Mouse (Mus musculus) right cerebral cortex, postnatal 25 days (tissue): ENCODE data around the gene Med22.

Experiments
- DNase-seq: peaks from one replicate; pipeline ENCODE4 v3.0.0; 2022

Gene Med22

GRCm38 (mm10) chr2:26910124-26910993, at the start of gene Med22, which contains the start of gene Rpl7a:
Med22 (minus strand) TSS chr2:26910677.
Rpl7a (plus strand) TSS chr2:26910764.
- peak; percentile 99 for DNase-seq

DNA sequence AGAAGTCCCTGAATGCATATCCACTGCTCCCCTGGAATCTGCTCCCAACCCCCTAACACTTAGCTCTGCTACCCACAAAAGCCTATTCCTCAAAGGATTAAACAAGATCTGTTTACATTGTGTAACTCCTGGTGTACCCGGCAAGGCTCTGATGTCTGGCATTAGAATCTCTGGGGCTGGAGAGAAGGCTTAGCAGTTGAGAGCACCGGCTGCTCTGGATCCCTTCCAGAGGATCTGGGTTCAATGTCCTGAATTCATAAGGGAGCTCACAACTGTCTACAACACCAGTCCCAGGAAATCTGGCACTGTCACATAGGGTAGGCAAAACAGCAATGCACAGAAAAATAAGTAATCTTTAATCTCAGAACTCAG, 47.0 kb upstream of the Med22 start:
- DNase-seq = no peak

DNA sequence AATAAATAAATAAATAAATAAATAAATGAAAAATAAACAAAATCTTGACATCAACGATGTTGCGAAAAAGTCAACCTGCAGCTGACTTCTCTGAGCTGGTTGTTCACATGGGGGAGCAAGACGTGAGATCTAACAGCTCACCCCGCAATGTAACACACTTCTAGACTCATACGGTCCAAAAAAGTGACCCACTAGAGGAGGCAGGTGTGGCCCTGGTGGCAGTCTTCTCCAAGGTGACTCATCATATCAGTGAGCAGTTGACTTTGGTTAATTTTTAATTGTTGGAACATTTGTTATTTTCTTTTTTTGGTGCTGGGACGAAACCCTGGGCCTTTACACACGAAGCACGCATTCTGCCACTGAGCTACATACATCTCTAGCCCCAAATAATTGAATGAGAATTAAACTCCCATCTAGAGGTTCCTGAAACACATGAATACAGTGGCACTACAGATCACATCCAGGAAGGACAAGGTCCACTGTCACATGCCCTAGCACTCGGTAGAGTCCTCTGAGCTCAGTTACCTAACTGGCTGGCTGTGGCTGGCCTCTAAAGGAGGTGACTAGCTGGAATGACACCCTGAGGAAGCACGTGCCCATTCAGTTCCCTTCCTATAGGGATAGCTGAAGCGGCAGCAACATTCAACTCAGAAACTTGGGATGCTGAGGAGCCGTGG, 46.5 kb upstream of the Med22 start:
- DNase-seq = no peak

- DNase-seq = no peak
Measured at GRCm38 (mm10) chr2:26954735-26955395, 44.4 kb upstream of the Med22 start.

DNA sequence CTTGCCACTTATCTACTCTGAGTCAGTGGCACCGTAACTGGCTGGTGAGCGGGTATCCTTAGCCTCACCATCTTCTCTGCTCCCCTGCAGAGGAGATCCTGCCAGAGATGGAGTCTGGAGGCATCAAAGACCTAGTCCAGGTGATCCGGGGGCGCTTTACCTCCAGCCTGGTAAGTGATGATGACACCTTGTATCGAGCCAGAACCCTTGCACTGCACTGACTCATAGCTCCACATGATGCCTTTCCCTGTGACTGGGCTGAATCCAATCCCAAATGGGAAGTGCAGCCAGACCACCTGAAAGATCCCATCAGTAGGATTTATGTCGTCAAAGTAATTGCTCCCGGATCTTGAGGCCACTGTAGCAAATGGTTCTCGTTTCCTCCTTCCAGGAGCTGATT, 42.4 kb upstream of the Med22 start:
- DNase-seq = no peak

DNA sequence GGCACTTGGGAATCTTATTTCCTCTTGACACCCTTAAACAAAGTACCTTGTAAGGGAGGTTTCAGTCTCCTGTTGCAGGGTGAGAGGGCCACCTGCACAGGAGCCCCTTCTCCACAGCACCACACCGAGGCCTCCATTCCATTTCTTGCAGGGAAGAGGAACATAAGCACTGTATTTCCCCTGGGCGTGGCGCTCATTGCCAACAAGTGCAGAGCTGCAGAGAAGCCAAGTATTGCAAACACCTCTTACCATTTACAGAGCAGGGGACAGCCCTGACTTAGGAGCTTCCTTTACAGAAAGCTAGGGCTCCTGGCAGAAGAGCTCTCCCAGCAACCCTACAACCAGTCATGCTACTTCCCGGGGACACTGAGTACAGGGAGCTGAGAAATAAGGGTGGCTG, 41.7 kb upstream of the Med22 start:
- DNase-seq = no peak

GRCm38 (mm10) chr2:26951346-26951905, 40.9 kb upstream of the Med22 start:
- DNase-seq = no peak

GRCm38 (mm10) chr2:26950411-26950810, 39.9 kb upstream of the Med22 start:
- no peak for DNase-seq

DNA sequence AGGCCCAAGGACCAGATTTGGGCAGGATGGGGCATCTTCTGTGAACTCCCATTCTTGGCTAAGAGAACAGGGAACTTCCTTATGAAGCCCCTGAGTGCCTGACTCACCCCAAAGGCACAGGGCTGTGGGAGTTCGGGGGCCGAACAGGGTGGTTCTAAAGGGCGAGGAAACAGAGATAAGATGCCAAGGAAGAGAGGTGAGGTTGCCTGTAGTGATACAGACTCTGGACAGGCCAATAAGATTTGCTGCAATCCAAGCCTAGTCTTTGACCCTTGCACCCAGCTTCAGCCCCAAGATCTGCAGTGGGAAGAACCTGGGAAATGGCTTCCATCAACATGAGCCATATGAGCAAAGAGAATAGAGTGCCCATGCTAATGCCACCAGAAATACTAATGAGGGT, 32.8 kb upstream of the Med22 start:
- no peak for DNase-seq

- no peak for DNase-seq
Measured at GRCm38 (mm10) chr2:26941539-26941938, 31.1 kb upstream of the Med22 start.

GRCm38 (mm10) chr2:26936425-26936824, 25.9 kb upstream of the Med22 start:
- DNase-seq = no peak

DNA sequence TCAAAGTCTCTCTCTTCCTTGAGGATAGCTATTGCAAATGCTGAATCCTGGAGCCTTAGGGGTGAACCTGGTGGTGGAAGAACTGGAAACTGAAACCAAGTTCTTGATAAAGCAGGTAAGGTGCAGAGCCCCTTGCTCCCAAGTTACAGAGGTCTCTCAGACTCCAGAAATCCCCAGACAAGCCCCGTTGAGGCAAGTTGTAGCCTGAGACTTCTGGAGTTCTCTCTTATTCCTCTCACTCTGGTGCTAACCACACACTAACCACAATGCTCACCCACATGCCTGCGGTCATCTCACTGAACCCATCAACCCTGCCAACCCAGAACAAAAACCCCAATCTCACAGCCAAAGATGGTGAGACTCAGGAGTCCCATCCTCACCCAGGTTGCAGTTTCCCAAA, 24.8 kb upstream of the Med22 start:
- DNase-seq = no peak

DNA sequence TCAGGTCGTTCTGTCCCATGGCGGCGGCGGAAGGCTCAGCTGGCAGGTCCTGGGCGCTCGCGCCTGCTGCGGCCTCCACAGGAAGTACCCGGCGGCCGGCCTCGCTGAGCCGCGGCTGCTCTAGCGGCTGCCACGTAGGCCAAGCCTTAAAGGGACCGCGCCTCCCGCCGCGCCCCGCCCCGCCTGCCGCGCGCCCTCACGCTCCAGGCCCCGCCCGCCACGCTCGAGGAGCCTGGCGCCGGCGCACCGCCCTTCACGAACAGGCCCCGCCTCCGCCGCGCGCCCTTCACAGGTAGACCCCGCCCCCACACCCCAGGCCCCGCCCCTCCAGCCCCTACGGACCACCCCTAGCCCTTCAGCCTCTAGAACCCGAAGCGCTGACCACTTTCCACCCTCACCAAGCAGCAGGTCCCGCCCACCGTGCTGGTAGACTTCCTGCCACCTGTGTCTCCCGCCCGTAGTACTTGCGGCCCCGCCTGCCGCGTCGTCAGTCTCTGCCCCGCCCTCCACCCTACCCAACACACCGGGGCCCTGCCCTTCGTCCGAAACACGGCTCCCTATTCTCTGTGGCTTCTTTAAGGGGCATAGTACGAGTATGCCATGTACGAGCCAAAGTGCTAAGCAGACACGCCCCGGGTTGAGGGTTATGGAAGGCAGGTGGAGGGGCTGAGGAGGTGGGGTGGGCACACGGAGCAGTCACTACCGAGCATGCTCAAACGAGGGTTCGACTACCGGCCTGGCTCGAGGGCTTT, 23.0 kb upstream of the Med22 start, which contains the start of the genes Surf4 and Stkld1:
Gene Surf4 (minus strand): TSS at position 625 of the 752 bp plus-strand sequence.
Gene Stkld1 (plus strand): TSS at position 744 of the 752 bp plus-strand sequence.
- peak; percentile 93 for DNase-seq

- no peak for DNase-seq
Measured at GRCm38 (mm10) chr2:26932473-26933303, 22.2 kb upstream of the Med22 start.

DNA sequence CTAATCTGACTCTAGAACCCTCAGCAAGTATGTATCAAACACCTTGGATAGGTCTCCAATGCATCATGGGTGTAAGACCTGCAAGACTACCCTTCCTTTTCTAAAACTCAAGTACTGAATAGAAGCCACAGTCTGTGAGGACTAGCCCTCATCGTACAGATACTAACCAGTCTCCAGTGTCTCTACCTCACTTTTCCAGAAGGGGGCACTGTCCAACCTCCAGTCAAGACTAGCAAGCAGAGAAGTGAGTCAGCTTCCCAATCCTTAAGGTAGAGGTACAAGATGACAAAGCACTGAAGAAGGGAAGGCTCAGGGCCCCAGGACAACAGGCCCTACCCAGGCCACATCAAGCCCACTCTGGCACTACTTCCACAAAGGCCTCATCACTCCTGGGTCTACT, 19.9 kb upstream of the Med22 start:
- peak; percentile 52 for DNase-seq

- no peak for DNase-seq
Measured at GRCm38 (mm10) chr2:26927745-26928476, 17.4 kb upstream of the Med22 start.

GRCm38 (mm10) chr2:26921784-26922183, 11.3 kb upstream of the Med22 start:
- no peak for DNase-seq

DNA sequence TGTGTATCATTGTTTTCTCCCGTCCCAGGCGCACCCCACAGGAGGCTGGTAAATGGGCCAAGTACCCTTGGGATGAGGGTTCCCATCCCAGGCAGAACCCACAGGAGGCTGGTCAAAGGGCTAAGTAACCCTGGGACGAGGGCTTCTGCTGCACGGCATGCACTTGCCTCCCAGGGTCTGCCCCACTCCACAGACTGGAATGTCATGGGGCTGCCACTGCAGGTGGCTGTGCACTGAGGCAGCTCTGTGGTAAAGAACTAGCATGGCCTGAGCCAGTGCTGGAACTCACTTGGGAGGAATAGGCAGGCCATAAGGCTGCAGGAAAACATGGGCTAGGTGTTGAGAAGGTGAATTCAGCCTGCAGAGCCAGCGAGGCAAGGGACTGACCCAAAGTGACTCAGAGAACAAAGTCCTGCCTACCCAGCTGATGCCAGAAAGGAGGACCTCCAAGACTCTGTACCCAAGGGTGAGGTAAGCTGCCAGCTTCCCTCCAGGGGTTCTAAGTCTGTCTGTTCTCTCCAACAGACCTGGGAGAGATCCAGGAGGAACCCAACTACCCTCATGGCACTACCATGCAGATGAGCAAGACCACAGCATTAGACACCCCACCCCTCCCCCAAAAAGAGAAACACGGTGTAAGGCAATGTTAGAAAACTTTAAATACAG, 9.8 kb upstream of the Med22 start:
- DNase-seq = no peak

GRCm38 (mm10) chr2:26919684-26920083, 9.2 kb upstream of the Med22 start:
- no peak for DNase-seq

GRCm38 (mm10) chr2:26916738-26917137, 6.3 kb upstream of the Med22 start:
- no peak for DNase-seq
